Mouse (Mus musculus): Measurements from ENCODE around the gene Lcn12.

Lcn12 gene

GRCm38 (mm10) chr2:25497846-25498575, 4.3 kb upstream of the Lcn12 start:
- no peak for DNase-seq (ENCODE audit: extremely low read depth, low read depth, low spot score)

- no peak for DNase-seq (ENCODE audit: extremely low read depth, low read depth, low spot score)
These were observed 2.8 kb upstream of the Lcn12 start for GRCm38 (mm10) chr2:25496462-25496861.

GRCm38 (mm10) chr2:25492988-25493387, 723 bp downstream of the Lcn12 start:
- no peak for DNase-seq (ENCODE audit: extremely low read depth, low read depth, low spot score)

- DNase-seq (ENCODE audit: extremely low read depth, low read depth, low spot score): no peak
These were observed 5.0 kb downstream of the Lcn12 start for GRCm38 (mm10) chr2:25488671-25489068.

- DNase-seq (ENCODE audit: extremely low read depth, low read depth, low spot score): no peak
These were observed 5.6 kb downstream of the Lcn12 start for GRCm38 (mm10) chr2:25487965-25488670.

GRCm38 (mm10) chr2:25484901-25485647, 8.6 kb downstream of the Lcn12 start:
- no peak for DNase-seq (ENCODE audit: extremely low read depth, low read depth, low spot score)

GRCm38 (mm10) chr2:25482969-25483368, 10.7 kb downstream of the Lcn12 start:
- DNase-seq (ENCODE audit: extremely low read depth, low read depth, low spot score): no peak

- no peak for DNase-seq (ENCODE audit: extremely low read depth, low read depth, low spot score)
These were observed 13.2 kb downstream of the Lcn12 start for GRCm38 (mm10) chr2:25480541-25480940.

GRCm38 (mm10) chr2:25479551-25480311, 14.0 kb downstream of the Lcn12 start:
- peak; percentile 68 for DNase-seq (ENCODE audit: extremely low read depth, low read depth, low spot score)

GRCm38 (mm10) chr2:25477967-25478675, 15.6 kb downstream of the Lcn12 start:
- no peak for DNase-seq (ENCODE audit: extremely low read depth, low read depth, low spot score)

- DNase-seq (ENCODE audit: extremely low read depth, low read depth, low spot score): no peak
These were observed 16.2 kb downstream of the Lcn12 start for GRCm38 (mm10) chr2:25477541-25477940.

GRCm38 (mm10) chr2:25472550-25472949, 21.2 kb downstream of the Lcn12 start:
- no peak for DNase-seq (ENCODE audit: extremely low read depth, low read depth, low spot score)

- no peak for DNase-seq (ENCODE audit: extremely low read depth, low read depth, low spot score)
These were observed 23.7 kb downstream of the Lcn12 start, which contains the start of gene Ptgds for GRCm38 (mm10) chr2:25469969-25470368. Ptgds (minus strand) TSS chr2:25470046.

GRCm38 (mm10) chr2:25468962-25469915, 24.5 kb downstream of the Lcn12 start:
- no peak for DNase-seq (ENCODE audit: extremely low read depth, low read depth, low spot score)

GRCm38 (mm10) chr2:25467606-25468303, 26.0 kb downstream of the Lcn12 start:
- no peak for DNase-seq (ENCODE audit: extremely low read depth, low read depth, low spot score)

GRCm38 (mm10) chr2:25465816-25466635, 27.7 kb downstream of the Lcn12 start:
- DNase-seq (ENCODE audit: extremely low read depth, low read depth, low spot score): no peak

GRCm38 (mm10) chr2:25465256-25465655, 28.5 kb downstream of the Lcn12 start:
- DNase-seq (ENCODE audit: extremely low read depth, low read depth, low spot score): no peak

GRCm38 (mm10) chr2:25463630-25464029, 30.1 kb downstream of the Lcn12 start:
- DNase-seq (ENCODE audit: extremely low read depth, low read depth, low spot score): no peak
